Mouse (Mus musculus): ENCODE measurements around the gene Olfr248.
"Not testable (repeated sequence)": the region's sequence is repeated elsewhere in the genome, so short reads cannot be mapped to it uniquely, and the experiment has no call there.

Gene Olfr248

GRCm38 (mm10) chr1:174390746-174391145 lies at the start of gene Olfr248:
Olfr248 (plus strand) TSS chr1:174391046.
- no peak for DNase-seq

- DNase-seq: not testable (repeated sequence)
These were observed 37.2 kb upstream of the Olfr248 start for GRCm38 (mm10) chr1:174353636-174354035.

GRCm38 (mm10) chr1:174354640-174355039 lies 36.2 kb upstream of the Olfr248 start:
- no peak for DNase-seq

GRCm38 (mm10) chr1:174364882-174365451 lies 25.9 kb upstream of the Olfr248 start, which contains the start of gene Olfr417:
Olfr417 (plus strand) TSS chr1:174365122.
- no peak for DNase-seq

GRCm38 (mm10) chr1:174373799-174374198 lies 17.0 kb upstream of the Olfr248 start:
- no peak for DNase-seq

- DNase-seq: no peak
These were observed 32.1 kb downstream of the Olfr248 start for GRCm38 (mm10) chr1:174422959-174423358.

GRCm38 (mm10) chr1:174423764-174424163 lies 32.9 kb downstream of the Olfr248 start, which contains the start of gene Olfr414:
Olfr414 (plus strand) TSS chr1:174424064.
- DNase-seq: no peak

GRCm38 (mm10) chr1:174426180-174426986 lies 35.5 kb downstream of the Olfr248 start:
- no peak for DNase-seq

GRCm38 (mm10) chr1:174427402-174427801 lies 36.6 kb downstream of the Olfr248 start:
- DNase-seq: no peak

- DNase-seq: no peak
These were observed 37.6 kb downstream of the Olfr248 start for GRCm38 (mm10) chr1:174428407-174428806.

- no peak for DNase-seq
These were observed 43.3 kb downstream of the Olfr248 start for GRCm38 (mm10) chr1:174434121-174434520.
